Mouse (Mus musculus): ENCODE results near the gene Shroom3.
"Not testable (repeated sequence)": the region's sequence is repeated elsewhere in the genome, so short reads cannot be mapped to it uniquely, and the experiment has no call there.

Gene Shroom3

GRCm38 (mm10) chr5:92897766-92898745, 214.8 kb downstream of the Shroom3 start:
- peak; percentile 25 for DNase-seq (ENCODE audit: low spot score)

- no peak for DNase-seq (ENCODE audit: low spot score)
Observed at GRCm38 (mm10) chr5:92900470-92900869, 217.2 kb downstream of the Shroom3 start.

- DNase-seq (ENCODE audit: low spot score), result no peak
Observed at GRCm38 (mm10) chr5:92901870-92902269, 218.6 kb downstream of the Shroom3 start.

- no peak for DNase-seq (ENCODE audit: low spot score)
Observed at GRCm38 (mm10) chr5:92905146-92905545, 221.9 kb downstream of the Shroom3 start.

- no peak for DNase-seq (ENCODE audit: low spot score)
Observed at GRCm38 (mm10) chr5:92905594-92906008, 222.4 kb downstream of the Shroom3 start.

- no peak for DNase-seq (ENCODE audit: low spot score)
Observed at GRCm38 (mm10) chr5:92908227-92908626, 225.0 kb downstream of the Shroom3 start.

GRCm38 (mm10) chr5:92910838-92911237, 227.6 kb downstream of the Shroom3 start:
- DNase-seq (ENCODE audit: low spot score), result no peak

GRCm38 (mm10) chr5:92915421-92915820, 232.2 kb downstream of the Shroom3 start:
- DNase-seq (ENCODE audit: low spot score), result no peak

- no peak for DNase-seq (ENCODE audit: low spot score)
Observed at GRCm38 (mm10) chr5:92917755-92918154, 234.5 kb downstream of the Shroom3 start.

- no peak for DNase-seq (ENCODE audit: low spot score)
Observed at GRCm38 (mm10) chr5:92918170-92918569, 234.9 kb downstream of the Shroom3 start.

GRCm38 (mm10) chr5:92918866-92919265, 235.6 kb downstream of the Shroom3 start:
- DNase-seq (ENCODE audit: low spot score), result no peak

- no peak for DNase-seq (ENCODE audit: low spot score)
Observed at GRCm38 (mm10) chr5:92919390-92919789, 236.2 kb downstream of the Shroom3 start.

GRCm38 (mm10) chr5:92920984-92921383, 237.7 kb downstream of the Shroom3 start:
- no peak for DNase-seq (ENCODE audit: low spot score)

GRCm38 (mm10) chr5:92921728-92922127, 238.5 kb downstream of the Shroom3 start:
- DNase-seq (ENCODE audit: low spot score), result no peak

- DNase-seq (ENCODE audit: low spot score), result not testable (repeated sequence)
Observed at GRCm38 (mm10) chr5:92922981-92923380, 239.7 kb downstream of the Shroom3 start.

GRCm38 (mm10) chr5:92924851-92925477, 241.7 kb downstream of the Shroom3 start:
- DNase-seq (ENCODE audit: low spot score), result no peak

GRCm38 (mm10) chr5:92927667-92928066, 244.4 kb downstream of the Shroom3 start:
- DNase-seq (ENCODE audit: low spot score), result no peak

GRCm38 (mm10) chr5:92930557-92930956, 247.3 kb downstream of the Shroom3 start:
- DNase-seq (ENCODE audit: low spot score), result no peak

GRCm38 (mm10) chr5:92931298-92931697, 248.1 kb downstream of the Shroom3 start:
- no peak for DNase-seq (ENCODE audit: low spot score)

- no peak for DNase-seq (ENCODE audit: low spot score)
Observed at GRCm38 (mm10) chr5:92933010-92933409, 249.8 kb downstream of the Shroom3 start.

GRCm38 (mm10) chr5:92933599-92934217, 250.5 kb downstream of the Shroom3 start:
- no peak for DNase-seq (ENCODE audit: low spot score)

- DNase-seq (ENCODE audit: low spot score), result no peak
Observed at GRCm38 (mm10) chr5:92934269-92934939, 251.2 kb downstream of the Shroom3 start.

Measured in left cerebral cortex, adult 11 months (tissue).